Mouse (Mus musculus) T-helper 2 cell (primary cell): ENCODE data around the gene Rad21l.

ENCODE experiments used
- in situ Hi-C: fragments of 300-600 bp; cut with MboI, MseI; formaldehyde crosslinking; loops from one replicate; pipeline ENCODE4 v1.15.1; 2025; ENCODE audit warnings: high pct_unique_total_duplicates

The Rad21l gene

GRCm38 (mm10) chr2:151668433-151668832 is at the start of gene Rad21l:
Gene Rad21l, minus strand, starts transcription at chr2:151668533.
- in situ Hi-C loops: no loop called here

GRCm38 (mm10) chr2:151716318-151717055 is 48.2 kb upstream of the Rad21l start:
- in situ Hi-C loops: no loop called here

DNA sequence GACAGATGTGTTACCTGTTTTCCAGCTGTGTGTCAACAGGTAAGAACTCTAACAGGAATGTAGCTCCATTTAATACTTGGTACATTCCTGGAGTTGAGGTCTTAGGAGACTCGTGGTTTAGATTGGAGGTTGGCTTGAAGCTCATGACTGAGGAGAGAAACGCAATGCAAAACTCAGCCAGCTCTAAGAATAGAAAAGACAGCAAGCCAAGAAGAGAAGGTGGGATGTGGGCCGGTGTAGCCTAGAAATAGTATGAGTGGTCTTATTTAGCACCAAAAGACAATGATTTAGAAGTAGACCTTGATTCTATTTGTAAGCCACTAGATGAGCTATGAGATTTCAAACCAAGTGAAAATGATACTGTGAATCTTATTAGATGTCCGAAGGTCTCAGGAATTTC is 47.2 kb upstream of the Rad21l start:
- in situ Hi-C loops: no loop called here

DNA sequence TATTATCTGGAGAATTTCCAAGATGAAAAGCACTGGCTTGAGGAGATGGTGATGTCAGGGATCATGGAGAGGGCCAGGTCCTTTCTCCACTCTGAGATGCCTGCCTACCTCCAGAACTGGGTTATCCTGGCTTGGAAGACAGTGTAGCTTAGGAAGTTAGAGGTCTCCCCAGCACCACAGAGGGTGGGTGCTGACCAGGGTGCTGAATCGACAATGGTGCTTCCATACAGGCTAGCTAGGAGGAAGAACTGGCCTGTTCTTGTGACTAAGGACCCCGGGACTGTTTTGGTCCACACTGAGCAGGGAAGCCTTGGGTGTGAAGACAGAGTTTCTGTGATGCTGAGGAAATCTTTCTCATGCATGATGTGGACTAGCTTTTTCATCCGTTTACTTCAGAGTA is 44.3 kb upstream of the Rad21l start:
- in situ Hi-C loops: no loop called here

DNA sequence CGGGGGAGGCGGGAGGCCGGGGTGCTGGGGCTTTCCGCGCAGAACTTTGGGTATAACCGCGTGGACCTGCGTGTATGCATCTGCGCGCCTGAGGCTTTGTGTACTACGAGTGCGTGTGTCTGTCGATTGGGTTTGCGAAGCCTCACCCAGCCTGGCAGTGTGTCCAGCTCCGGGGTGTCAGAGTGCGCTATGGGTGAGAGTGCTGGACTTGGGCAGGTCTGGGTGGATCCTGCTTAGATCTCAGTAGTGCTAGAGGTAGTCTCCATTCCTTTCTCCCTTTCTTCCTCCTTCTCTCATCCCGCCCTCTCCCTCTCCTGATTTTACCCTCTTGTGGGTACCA is 34.5 kb upstream of the Rad21l start:
- in situ Hi-C loops: no loop called here

DNA sequence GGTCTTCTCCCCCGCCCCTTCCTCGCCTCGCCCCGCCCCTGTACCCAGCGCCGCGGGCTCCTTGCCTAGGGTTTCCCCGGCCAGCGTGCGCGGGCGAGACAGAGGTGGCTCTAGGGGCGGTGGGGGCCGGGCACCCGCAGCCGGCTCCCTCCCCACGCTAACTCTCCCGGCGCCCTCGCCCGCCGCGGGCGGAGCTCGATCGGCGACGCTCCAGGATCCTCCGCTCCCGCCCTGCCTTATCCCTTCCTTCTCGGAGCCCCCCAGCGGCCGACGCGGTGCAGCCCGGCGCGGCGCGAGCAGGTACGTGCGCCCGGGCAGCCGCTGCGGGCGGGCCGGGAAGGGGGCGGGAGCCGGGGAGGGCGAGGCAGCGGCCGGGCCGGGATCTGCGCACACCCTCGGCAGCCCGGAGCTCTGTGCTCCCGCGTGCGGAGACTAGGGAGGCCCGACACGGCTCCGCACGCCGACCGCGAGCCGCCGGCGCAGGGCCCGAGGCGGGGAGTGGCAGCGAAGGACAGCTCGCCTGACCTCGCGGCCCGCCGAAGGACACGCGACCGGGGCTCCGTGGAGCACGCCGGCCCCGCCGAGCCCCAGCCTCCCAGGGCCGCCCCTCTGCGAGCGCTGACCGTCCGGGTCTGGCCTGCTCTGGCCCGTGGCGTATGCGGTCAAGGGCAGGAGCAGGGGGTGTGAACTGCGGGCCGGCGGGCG is 34.0 kb upstream of the Rad21l start:
- in situ Hi-C loops: no loop called here

GRCm38 (mm10) chr2:151701231-151702145 is 33.2 kb upstream of the Rad21l start, which contains the start of gene Tmem74b:
Gene Tmem74b, plus strand, starts transcription at chr2:151702008.
- in situ Hi-C loops: no loop called here

DNA sequence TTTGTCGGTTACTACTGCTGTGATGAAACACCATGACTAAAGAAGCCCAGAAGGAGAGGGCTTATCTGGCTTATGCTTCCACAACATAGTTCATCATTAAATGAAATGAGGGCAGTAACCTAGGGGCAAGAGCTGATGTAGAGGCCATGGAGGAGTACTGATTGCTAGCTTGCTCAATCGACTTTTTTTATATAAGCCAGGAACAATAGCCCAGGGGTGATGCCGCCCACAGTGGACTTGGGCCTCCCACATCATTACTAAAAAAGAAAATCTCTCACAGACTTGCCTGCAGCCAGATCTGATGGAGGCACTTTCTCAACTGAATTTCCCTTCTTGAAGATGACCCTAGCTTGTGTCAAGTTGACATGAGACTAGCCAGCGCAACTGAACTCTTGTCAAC is 14.6 kb upstream of the Rad21l start:
- in situ Hi-C loops: no loop called here

GRCm38 (mm10) chr2:151682357-151682756 is 14.0 kb upstream of the Rad21l start:
- in situ Hi-C loops: no loop called here

- in situ Hi-C loops: no loop called here
Observed at GRCm38 (mm10) chr2:151676234-151676633, 7.9 kb upstream of the Rad21l start.

DNA sequence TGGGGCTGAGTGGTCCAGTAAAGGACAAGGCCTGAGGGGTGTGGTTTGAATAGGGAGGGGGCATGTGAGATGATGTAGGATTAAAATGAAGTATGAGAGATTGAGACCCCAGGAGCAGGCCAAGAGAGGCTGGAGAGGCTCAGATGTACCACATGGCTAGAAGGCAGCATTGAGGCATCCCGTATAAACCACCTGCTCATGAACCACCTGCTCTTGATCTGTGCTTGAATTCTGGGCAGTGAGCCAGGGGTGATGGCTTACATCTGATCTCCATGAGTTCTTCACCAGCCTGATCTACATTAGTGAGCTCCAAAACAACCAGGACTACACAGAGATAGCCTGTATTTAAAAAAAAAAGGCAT is 2.6 kb upstream of the Rad21l start:
- in situ Hi-C loops: no loop called here

- in situ Hi-C loops: no loop called here
Observed at GRCm38 (mm10) chr2:151670026-151670967, 2.0 kb upstream of the Rad21l start.

DNA sequence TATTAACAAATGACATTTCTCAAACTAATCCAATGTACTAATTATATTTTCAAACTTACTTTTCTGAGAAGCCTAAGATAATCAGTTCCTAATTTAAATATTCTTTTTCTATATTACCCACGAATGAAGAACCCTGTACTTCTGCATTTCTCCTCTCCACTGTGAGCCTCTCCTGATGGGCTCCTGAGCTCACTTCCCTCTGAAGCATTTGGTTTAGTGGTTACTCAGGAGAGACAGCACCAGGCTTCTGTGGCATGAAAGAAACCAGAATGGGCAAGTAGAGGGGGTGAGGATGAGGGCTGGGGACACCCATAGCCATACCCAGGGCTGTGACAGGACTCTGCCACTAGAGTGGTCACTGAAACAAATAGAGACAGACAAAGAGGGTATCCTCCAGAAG is 16.3 kb downstream of the Rad21l start:
- in situ Hi-C loops: no loop called here

DNA sequence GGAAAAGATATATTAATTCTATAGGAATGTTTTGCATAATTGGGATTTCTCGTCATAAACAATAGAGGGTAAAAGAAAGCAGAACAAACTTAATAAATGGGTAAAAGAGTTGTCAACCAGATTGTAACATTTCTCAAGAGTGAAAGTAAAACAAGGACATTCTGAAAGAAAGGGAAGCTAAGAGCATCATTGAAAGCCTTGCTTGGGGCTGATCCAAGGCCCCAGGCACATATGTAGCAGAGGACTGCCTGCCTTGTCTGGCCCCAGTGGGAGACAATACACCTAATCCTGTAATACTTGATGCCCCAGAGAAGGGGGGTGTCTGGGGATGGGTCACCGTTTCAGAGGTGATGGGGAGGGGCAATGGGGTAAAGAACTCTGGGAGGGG is 32.3 kb downstream of the Rad21l start:
- in situ Hi-C loops: no loop called here

GRCm38 (mm10) chr2:151635362-151636014 is 32.8 kb downstream of the Rad21l start:
- in situ Hi-C loops: no loop called here

DNA sequence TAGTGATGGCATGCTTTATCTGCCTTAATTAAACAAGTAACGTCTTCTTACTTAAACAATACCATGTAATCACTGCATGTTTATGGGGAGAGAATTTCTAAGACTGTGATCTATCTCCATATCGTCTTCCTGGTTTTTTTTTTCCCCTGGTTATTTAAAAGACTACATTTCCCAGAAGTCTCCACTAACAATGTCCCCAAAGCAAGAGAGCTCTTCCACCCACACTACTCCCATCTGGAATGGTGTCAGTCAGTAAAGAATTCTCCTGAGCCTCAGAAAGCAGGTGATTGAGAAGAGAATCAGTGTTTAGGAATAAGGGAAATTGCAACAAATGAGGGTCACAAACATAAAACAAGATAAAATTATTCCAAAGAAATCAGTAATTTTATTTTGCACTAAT is 33.4 kb downstream of the Rad21l start:
- in situ Hi-C loops: no loop called here

DNA sequence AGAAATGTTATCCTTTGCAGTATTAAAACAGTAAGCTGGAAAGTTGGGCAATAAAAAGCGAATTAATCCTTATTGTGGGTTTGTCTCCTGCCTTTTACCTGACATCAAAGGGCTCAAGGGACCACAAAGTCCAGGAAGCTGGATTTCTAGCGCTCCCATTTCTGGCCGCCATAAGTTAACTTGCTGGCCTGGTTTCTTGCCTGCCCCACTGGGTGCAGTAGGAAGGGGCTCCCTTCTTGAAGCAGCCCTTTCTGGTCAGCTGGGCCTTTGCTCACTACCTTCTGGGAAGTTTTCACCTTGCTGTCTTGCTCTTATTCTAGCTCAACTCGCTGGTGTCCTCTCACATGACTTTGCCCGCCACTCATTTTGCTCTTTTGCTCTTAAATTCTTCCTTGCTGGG is 35.4 kb downstream of the Rad21l start:
- in situ Hi-C loops: no loop called here

DNA sequence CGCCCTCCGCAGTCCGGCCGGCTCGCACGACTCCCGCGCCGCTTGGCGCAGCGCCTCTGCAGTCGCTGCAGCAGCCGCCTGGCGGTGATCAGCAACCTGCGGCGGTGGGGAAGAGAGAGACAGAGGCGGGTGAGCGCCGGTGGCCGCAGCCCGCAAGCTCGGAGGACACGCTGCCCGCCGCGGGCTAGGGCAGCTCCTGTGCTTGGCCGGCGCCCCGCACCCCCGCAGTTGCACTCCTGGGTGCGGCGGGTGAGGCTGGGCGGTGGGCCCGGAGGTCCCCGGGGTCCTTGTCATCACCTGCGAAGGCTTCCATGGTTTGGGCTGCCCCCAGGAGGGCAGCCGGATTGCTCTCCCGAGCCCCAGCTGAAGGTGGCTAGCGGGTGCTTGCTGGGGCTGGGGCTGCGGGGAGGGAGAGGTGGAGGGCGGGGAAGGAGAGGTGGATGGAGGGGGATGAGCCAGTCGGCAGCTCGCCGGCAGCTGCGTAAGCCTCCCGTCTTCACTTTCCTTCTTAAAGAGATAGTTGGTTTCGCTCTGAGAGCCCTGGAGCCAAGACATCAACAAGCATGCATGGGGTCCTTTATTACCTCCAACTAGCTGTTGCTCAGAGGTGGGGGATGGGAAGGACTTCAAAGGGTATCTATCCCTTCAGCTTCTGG is 36.0 kb downstream of the Rad21l start, which contains the start of gene Snph:
Snph (minus strand) TSS at position 435 of the 656 bp plus-strand sequence.
- in situ Hi-C loops: no loop called here

DNA sequence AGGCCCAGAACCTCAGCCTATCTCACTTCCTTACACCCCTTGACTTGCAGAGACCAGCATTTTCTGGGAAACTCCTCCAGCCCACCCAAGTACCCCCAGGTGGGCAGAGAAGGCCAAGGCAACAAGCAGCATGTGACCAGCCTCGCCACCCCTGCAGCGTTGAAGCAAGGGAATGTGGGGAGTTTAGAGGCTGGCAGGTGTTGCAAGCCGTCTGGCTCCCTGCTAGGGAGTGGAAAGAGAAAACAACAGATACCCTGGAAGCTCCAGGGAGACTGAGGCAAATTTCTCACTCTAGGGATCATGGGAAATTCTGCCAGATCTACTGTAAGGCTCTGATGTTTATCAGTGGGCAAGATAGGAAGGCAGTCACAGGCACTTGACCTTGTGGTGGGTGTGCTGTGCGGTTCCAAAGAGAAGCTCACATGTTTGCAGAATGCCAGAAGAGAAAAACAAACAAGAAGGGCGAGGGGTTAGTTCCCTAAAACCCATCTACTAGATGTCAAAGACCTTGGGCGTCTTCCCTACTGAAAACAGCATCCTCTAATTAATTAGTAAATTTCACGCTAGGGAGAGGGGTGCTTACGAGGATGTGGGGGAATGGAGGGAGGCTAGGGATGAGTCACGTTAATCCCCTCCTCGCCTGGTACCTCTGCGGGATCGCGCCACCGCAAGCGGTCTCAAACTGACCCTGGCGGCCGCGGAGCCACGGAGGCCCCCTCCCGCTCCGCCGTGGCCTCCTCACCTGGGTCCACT is 36.8 kb downstream of the Rad21l start:
- in situ Hi-C loops: no loop called here
